Mouse (Mus musculus) thymus, postnatal 14 days (tissue): Measurements from ENCODE around the gene Jmjd8.
"Not testable (repeated sequence)": the region's sequence is repeated elsewhere in the genome, so short reads cannot be mapped to it uniquely, and the experiment has no call there.

ENCODE experiments used
- DNase-seq: peaks from one replicate; pipeline ENCODE4 v3.0.0; 2021

Jmjd8 gene

GRCm38 (mm10) chr17:25864311-25864710 lies 35.6 kb downstream of the Jmjd8 start:
- DNase-seq = no peak

DNA sequence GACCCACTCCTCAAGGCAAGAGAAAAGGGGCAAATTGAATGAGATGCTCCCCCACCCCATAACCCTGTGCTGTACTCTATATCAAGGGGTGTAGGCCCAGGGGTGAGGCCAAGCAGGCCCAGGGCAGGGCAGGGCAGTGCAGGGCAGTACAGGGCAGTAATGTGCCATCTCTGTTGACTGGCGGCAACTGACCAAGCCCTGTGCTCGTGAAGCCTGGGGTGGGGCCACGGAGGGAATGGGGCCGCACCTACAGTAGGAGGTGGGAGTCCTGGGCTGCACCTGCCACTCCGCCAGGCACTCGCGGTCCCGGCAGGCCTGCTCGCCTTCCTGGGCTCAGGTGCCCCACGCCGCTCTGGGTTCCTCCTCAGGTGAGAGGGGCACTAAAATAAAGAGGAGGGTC lies 36.6 kb downstream of the Jmjd8 start:
- DNase-seq = no peak

- no peak for DNase-seq
Observed at GRCm38 (mm10) chr17:25866172-25866571, 37.5 kb downstream of the Jmjd8 start.

DNA sequence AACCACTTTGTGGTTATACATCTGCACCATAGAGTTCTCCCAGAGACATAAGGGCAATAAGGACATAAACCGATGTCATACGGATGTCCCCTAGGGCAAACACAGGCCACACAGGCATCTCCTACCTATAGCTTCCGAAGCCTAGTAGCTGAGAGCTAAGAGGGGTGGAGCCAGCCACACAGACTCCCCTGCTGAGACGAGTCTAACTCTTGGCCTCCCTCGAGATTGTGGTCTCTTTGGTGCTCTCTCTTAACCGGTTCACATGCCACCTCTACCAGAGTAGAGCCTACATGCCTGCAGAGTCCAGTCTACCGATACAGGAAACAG lies 38.8 kb downstream of the Jmjd8 start:
- peak; percentile 57 for DNase-seq

GRCm38 (mm10) chr17:25867836-25868600 lies 39.4 kb downstream of the Jmjd8 start:
- no peak for DNase-seq

DNA sequence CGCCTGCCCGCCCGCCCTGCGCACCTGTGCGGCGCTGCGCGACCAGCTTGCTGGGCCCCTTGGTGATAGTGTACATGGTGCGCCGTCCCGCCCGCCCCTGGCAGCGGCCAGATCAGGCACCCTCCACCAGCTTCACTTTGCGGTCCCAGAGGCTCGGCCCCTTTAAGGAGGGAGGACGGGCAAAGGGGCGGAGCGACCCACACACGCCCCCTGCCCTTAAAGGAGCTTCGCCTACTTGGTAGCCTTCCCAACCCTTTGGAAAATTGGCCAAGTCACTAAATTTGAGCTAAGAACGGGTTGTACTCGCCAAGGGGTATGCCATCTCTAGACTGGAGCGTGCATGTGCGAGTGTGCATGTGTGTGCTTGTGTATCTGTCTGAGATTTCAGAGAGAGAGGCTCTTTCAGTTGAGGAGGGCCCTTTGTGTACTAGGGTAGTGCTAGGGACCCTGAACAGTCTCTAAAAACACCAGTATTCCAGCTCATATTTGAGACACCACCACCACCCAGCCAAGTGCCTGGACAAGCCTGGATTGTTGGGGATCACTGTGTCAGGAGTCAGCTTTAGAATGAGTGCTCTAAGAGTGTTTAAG lies 40.0 kb downstream of the Jmjd8 start, which contains the start of gene Mcrip2:
TSS of gene Mcrip2 (minus strand) at position 164 of the 591 bp plus-strand sequence.
- DNase-seq = peak; percentile 79

- no peak for DNase-seq
Observed at GRCm38 (mm10) chr17:25869498-25869897, 40.8 kb downstream of the Jmjd8 start.

DNA sequence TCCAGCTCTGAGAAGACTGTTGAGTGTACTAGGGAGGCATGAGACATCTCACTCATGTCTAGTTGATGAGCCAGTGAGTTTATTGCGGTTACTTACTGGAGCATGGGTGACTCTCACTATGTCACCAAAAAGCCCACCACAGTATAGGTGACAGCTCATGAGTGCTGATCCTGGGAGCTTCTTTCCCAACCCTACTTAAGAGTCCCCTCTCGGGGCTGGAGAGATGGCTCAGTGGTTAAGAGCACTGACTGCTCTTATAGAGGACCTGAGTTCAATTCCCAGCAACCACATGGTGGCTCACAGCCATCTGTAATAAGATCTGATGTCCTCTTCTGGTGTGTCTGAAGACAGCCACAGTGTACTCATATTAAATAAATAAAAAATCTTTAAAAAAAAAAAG lies 41.3 kb downstream of the Jmjd8 start:
- DNase-seq = no peak

DNA sequence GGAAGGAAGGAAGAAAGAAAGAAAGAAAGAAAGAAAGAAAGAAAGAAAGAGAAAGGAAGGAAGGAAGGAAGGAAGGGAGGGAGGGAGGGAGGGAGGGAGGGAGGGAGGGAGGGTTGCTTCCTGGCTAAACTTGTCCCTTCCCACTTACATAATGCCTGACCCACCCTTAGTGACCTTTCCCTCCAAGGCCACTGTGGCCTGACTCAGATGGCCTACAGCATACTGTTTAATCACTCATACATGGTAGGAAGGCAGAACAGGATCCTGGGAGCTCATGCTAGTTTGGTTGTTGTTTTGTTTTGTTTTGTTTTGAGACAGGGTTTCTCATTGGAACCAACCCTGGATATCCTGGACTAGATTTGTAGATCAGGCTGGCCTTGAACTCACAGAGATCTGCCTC lies 42.9 kb downstream of the Jmjd8 start:
- DNase-seq = not testable (repeated sequence)

- no peak for DNase-seq
Observed at GRCm38 (mm10) chr17:25872676-25873075, 44.0 kb downstream of the Jmjd8 start.

GRCm38 (mm10) chr17:25873405-25874147 lies 44.9 kb downstream of the Jmjd8 start:
- DNase-seq = no peak

DNA sequence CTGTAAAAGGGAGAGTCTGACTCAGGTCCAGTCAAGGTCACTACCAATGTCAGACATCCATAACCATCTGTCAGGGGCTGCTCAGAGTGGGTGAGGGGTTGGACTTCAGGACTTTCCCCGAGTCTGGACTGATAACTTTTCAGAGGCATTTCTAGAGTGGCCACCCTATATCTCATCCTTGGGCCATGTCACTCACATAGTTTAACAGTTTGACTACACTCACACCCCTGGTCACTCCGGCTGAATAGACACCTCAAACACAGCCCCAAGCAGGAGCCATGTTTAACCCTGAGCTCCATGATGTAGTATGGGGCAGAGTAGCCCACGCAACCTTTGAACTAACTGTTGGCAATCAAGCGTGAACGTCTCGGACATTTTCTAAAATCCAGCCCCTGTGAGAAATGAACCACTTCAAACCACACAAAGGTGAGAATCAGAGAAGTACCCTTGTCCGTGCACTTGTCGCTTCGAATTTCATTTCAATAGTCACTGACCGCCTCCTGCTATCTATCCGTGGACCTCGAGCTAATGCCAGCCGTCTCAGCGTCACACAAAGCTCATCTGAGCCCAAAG lies 45.6 kb downstream of the Jmjd8 start:
- DNase-seq = no peak

DNA sequence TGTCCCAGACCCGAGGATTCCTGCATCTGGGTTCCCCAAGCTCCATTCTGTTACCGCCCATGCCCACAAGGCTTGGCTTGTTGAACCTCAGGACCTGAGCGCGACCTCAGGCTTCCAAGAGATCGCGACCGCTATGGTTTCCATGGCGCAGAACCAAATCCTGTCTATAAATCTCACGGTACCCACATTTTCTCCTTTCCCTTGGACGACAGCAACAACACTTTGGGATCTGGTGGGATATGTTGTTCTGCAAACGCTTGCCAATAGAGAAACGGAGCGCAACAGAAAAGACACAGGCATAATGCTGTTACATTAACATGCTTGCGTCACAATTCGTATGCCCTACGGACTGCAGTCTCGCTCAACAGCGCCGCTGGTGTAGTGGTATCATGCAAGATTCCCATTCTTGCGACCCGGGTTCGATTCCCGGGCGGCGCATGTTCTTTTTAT lies 46.1 kb downstream of the Jmjd8 start, which contains the start of gene Mettl26:
TSS of gene Mettl26 (plus strand) at position 354 of the 450 bp plus-strand sequence.
- DNase-seq = peak; percentile 95

DNA sequence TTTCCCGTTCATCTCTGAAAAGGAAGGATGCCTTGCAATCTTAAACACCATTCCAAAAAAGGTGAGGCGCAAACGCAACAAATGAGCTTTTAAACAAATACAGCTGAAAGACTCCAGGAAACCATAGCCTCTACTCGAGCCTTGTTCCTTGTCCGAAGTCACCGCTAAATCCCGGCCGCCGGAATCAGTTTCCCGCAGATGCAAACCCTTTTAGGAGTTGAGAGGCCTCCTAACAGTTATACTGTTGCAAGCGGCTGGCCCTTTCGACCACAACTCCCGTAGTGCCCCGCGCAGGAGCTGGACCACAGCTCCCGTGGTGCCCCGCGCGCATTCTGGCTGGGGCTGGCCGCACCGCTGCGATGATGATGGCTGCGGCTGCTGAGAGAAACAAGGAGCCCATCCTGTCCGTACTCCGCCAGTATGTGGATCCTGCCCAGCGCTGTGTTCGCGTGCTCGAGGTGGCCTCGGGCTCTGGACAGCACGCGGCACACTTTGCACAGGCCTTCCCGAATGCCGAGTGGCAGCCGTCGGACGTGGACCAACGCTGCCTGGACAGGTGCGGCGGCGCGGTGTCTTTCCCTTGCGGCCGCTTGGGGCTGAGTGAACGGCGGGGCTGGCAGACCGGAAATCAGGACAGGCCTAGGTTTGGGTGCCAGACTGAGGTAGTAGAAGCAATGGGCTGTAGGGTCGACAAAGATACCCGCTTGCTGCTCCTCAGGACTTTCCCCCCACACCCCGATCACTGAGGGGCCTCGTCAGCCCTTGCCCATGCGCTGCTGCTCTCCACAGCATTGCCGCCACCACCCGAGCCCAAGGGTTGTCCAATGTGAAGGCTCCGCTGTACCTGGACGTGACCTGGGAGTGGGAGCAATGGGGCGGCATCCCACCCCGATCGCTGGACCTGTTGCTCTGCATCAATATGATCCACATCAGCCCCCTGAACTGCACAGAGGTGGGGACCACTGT lies 46.8 kb downstream of the Jmjd8 start:
- peak; percentile 89 for DNase-seq

- no peak for DNase-seq
Observed at GRCm38 (mm10) chr17:25876347-25876915, 47.8 kb downstream of the Jmjd8 start.

GRCm38 (mm10) chr17:25877025-25877424 lies 48.4 kb downstream of the Jmjd8 start:
- no peak for DNase-seq

- no peak for DNase-seq
Observed at GRCm38 (mm10) chr17:25877741-25878610, 49.3 kb downstream of the Jmjd8 start.

DNA sequence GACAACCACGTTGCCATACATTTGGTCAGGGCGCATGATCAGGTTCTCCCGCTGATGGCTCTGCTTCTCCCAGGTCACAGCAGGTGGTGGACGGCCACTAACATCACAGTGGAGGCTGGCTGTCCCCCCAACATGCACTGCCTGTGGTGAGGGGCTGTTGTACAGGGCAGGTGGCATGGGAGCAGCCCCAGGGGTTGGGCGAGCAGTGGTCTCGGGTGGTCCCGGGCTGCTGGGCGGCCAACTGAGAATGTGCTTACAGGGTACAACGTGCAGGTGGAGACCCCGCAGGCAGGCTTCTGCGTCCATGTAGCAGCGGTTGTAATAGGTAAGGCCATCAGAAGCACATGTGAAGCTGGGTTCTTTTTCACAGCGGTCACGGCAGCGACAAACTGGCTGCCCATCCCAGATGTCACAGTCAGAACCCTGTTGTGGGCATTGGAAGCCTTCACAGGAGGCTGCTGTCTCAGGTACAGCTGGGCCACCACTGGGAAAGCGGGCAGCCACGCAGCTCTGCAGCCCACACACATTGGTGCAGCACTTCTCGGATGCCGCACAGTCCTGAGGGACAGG lies 50.0 kb downstream of the Jmjd8 start:
- DNase-seq = no peak

DNA sequence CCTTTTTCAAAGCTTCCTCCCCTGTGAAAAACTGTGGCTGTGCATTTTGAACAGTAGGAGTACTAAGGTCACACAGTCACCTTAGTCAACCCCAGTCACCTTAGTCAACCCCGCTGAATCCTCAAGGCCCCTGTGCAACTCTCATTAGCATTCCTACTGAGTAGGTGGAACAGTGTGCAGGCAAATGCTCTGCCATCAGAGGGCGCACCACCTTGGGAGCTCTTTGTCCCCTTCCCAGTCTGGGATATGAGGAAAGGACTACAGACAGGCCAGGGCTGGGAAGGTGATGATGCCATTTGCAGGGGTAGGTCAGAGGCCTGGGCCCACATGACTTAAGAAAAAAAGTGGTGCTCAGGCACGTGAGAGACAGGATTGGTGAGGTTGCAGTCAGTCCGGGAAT lies 50.6 kb downstream of the Jmjd8 start:
- no peak for DNase-seq

GRCm38 (mm10) chr17:25879750-25880149 lies 51.1 kb downstream of the Jmjd8 start:
- no peak for DNase-seq
